Mouse (Mus musculus): ENCODE results near the gene Dnaic1. TPM values are rescaled to one million over a fixed set of nuclear protein-coding genes. Genes with fewer than 3 reads are reported as not detected.
A peak's percentile ranks its signal among the peaks of the same experiment; 100 is the strongest.

The Dnaic1 gene
- polyA plus RNA-seq (2012; rRNA removed): 0.18 and 0.96 TPM in 2 replicates

- DNase-seq: peak; percentile 98
- H3K27ac ChIP-seq (ENCODE audit: control insufficient read depth, insufficient read depth, low read length): no peak within 1 kb of the TSS
- no peaks in the 10 kb centered on the region for H3K36me3 ChIP-seq (ENCODE audit: control insufficient read depth, insufficient read depth, low read length)
- H3K4me3 ChIP-seq (ENCODE audit: control insufficient read depth, insufficient read depth, low read length): peak within 1 kb of the TSS; percentile 58
- TF ChIP-seq POLR2A (IDR thresholded peaks at IDR 0.05; ENCODE audit: control insufficient read depth, extremely low read depth, insufficient read depth, low read length, poor library complexity) (peak; percentile 73), CTCF (IDR thresholded peaks at IDR 0.05; ENCODE audit: borderline replicate concordance, control insufficient read depth, extremely low read depth, insufficient read depth, low read length, poor library complexity) (peak; percentile 67; the same call in 1 of the 2 replicates)
- no peaks in the 10 kb centered on the region; the same call in 1 of the 2 replicates for H3K27me3 ChIP-seq (ENCODE audit: control insufficient read depth, insufficient read depth, low read length)
- H3K4me1 ChIP-seq (replicated peaks; ENCODE audit: control insufficient read depth, insufficient read depth, low read length): peaks cover 15% of the 10 kb centered on the region
- under 1% methylated on average over 41 of the region's 41 CpGs for whole genome bisulfite sequencing
Measured at GRCm38 (mm10) chr4:41569411-41569885, at the start of gene Dnaic1, which contains the start of gene Fam219a. TSS of gene Dnaic1 (plus strand) at chr4:41569775. TSS of gene Fam219a (minus strand) at chr4:41569538.

- no peaks in the 10 kb centered on the region for H3K4me1 ChIP-seq (replicated peaks; ENCODE audit: control insufficient read depth, insufficient read depth, low read length)
- H3K27me3 ChIP-seq (ENCODE audit: control insufficient read depth, insufficient read depth, low read length): no peaks in the 10 kb centered on the region
- no peak overlapping the region for H3K27ac ChIP-seq (ENCODE audit: control insufficient read depth, insufficient read depth, low read length)
- 81% methylated on average over 14 of the region's 14 CpGs for WGBS
- no peak overlapping the region for H3K4me3 ChIP-seq (ENCODE audit: control insufficient read depth, insufficient read depth, low read length)
- no peaks in the 10 kb centered on the region for H3K36me3 ChIP-seq (ENCODE audit: control insufficient read depth, insufficient read depth, low read length)
- TF ChIP-seq POLR2A (IDR thresholded peaks at IDR 0.05; ENCODE audit: control insufficient read depth, extremely low read depth, insufficient read depth, low read length, poor library complexity): no peak
- no peak for TF ChIP-seq CTCF (IDR thresholded peaks at IDR 0.05; ENCODE audit: borderline replicate concordance, control insufficient read depth, extremely low read depth, insufficient read depth, low read length, poor library complexity)
- DNase-seq: no peak
Measured at GRCm38 (mm10) chr4:41520641-41521040, 48.9 kb upstream of the Dnaic1 start.

- H3K4me3 ChIP-seq (ENCODE audit: control insufficient read depth, insufficient read depth, low read length): no peak overlapping the region
- TF ChIP-seq POLR2A (IDR thresholded peaks at IDR 0.05; ENCODE audit: control insufficient read depth, extremely low read depth, insufficient read depth, low read length, poor library complexity) (no peak), CTCF (IDR thresholded peaks at IDR 0.05; ENCODE audit: borderline replicate concordance, control insufficient read depth, extremely low read depth, insufficient read depth, low read length, poor library complexity) (no peak)
- H3K27me3 ChIP-seq (ENCODE audit: control insufficient read depth, insufficient read depth, low read length): no peaks in the 10 kb centered on the region
- no peak overlapping the region for H3K27ac ChIP-seq (ENCODE audit: control insufficient read depth, insufficient read depth, low read length)
- H3K36me3 ChIP-seq (ENCODE audit: control insufficient read depth, insufficient read depth, low read length): no peaks in the 10 kb centered on the region
- no peak for DNase-seq
- WGBS: 97% methylated on average over 6 of the region's 6 CpGs
- H3K4me1 ChIP-seq (replicated peaks; ENCODE audit: control insufficient read depth, insufficient read depth, low read length): no peaks in the 10 kb centered on the region
Measured at GRCm38 (mm10) chr4:41522136-41522535, 47.4 kb upstream of the Dnaic1 start.

DNA sequence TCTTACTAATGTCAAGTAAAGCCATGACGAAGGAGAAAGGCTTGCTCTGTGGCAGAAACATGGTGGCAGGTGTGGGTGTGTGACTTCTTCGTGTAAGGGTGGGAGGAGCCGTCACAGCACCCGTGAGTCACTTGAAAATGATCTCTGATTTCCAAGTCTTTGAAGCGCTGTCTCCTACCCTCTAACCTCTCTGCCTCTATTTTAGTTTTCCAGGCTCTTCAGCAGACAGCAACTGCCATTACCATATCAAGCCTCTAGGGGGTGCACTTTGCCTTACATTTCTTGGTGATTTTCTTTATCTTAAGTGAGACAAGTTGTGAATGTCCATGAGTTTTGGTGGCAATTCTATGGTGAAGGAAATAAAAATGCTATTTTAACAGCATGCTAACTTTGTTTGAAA, 46.8 kb upstream of the Dnaic1 start:
- H3K4me3 ChIP-seq (ENCODE audit: control insufficient read depth, insufficient read depth, low read length): no peak overlapping the region
- no peak overlapping the region for H3K27ac ChIP-seq (ENCODE audit: control insufficient read depth, insufficient read depth, low read length)
- no peaks in the 10 kb centered on the region for H3K4me1 ChIP-seq (replicated peaks; ENCODE audit: control insufficient read depth, insufficient read depth, low read length)
- TF ChIP-seq CTCF (IDR thresholded peaks at IDR 0.05; ENCODE audit: borderline replicate concordance, control insufficient read depth, extremely low read depth, insufficient read depth, low read length, poor library complexity): no peak
- TF ChIP-seq POLR2A (IDR thresholded peaks at IDR 0.05; ENCODE audit: control insufficient read depth, extremely low read depth, insufficient read depth, low read length, poor library complexity): no peak
- DNase-seq: peak; percentile 26
- H3K27me3 ChIP-seq (ENCODE audit: control insufficient read depth, insufficient read depth, low read length): no peaks in the 10 kb centered on the region
- no peaks in the 10 kb centered on the region for H3K36me3 ChIP-seq (ENCODE audit: control insufficient read depth, insufficient read depth, low read length)
- WGBS: 71% methylated on average over 5 of the region's 5 CpGs

GRCm38 (mm10) chr4:41523839-41524238, 45.7 kb upstream of the Dnaic1 start:
- Histone ChIP-seq H3K4me3 (ENCODE audit: control insufficient read depth, insufficient read depth, low read length) (no peak overlapping the region), H3K27ac (ENCODE audit: control insufficient read depth, insufficient read depth, low read length) (no peak overlapping the region), H3K27me3 (ENCODE audit: control insufficient read depth, insufficient read depth, low read length) (no peaks in the 10 kb centered on the region), H3K36me3 (ENCODE audit: control insufficient read depth, insufficient read depth, low read length) (no peaks in the 10 kb centered on the region), H3K4me1 (replicated peaks; ENCODE audit: control insufficient read depth, insufficient read depth, low read length) (no peaks in the 10 kb centered on the region)
- TF ChIP-seq POLR2A (IDR thresholded peaks at IDR 0.05; ENCODE audit: control insufficient read depth, extremely low read depth, insufficient read depth, low read length, poor library complexity): no peak
- TF ChIP-seq CTCF (IDR thresholded peaks at IDR 0.05; ENCODE audit: borderline replicate concordance, control insufficient read depth, extremely low read depth, insufficient read depth, low read length, poor library complexity): no peak
- 93% methylated on average over 7 of the region's 7 CpGs for WGBS
- DNase-seq: no peak

GRCm38 (mm10) chr4:41524829-41525228, 44.7 kb upstream of the Dnaic1 start:
- no peak overlapping the region for H3K4me3 ChIP-seq (ENCODE audit: control insufficient read depth, insufficient read depth, low read length)
- TF ChIP-seq POLR2A (IDR thresholded peaks at IDR 0.05; ENCODE audit: control insufficient read depth, extremely low read depth, insufficient read depth, low read length, poor library complexity) (no peak), CTCF (IDR thresholded peaks at IDR 0.05; ENCODE audit: borderline replicate concordance, control insufficient read depth, extremely low read depth, insufficient read depth, low read length, poor library complexity) (no peak)
- no peak overlapping the region for H3K27ac ChIP-seq (ENCODE audit: control insufficient read depth, insufficient read depth, low read length)
- no peaks in the 10 kb centered on the region for H3K4me1 ChIP-seq (replicated peaks; ENCODE audit: control insufficient read depth, insufficient read depth, low read length)
- H3K27me3 ChIP-seq (ENCODE audit: control insufficient read depth, insufficient read depth, low read length): no peaks in the 10 kb centered on the region
- no peaks in the 10 kb centered on the region for H3K36me3 ChIP-seq (ENCODE audit: control insufficient read depth, insufficient read depth, low read length)
- 78% methylated on average over 9 of the region's 9 CpGs for WGBS
- no peak for DNase-seq

GRCm38 (mm10) chr4:41526553-41526952, 43.0 kb upstream of the Dnaic1 start:
- no peaks in the 10 kb centered on the region for H3K4me1 ChIP-seq (replicated peaks; ENCODE audit: control insufficient read depth, insufficient read depth, low read length)
- DNase-seq: no peak
- H3K36me3 ChIP-seq (ENCODE audit: control insufficient read depth, insufficient read depth, low read length): no peaks in the 10 kb centered on the region
- no peaks in the 10 kb centered on the region for H3K27me3 ChIP-seq (ENCODE audit: control insufficient read depth, insufficient read depth, low read length)
- H3K4me3 ChIP-seq (ENCODE audit: control insufficient read depth, insufficient read depth, low read length): no peak overlapping the region
- no peak for TF ChIP-seq CTCF (IDR thresholded peaks at IDR 0.05; ENCODE audit: borderline replicate concordance, control insufficient read depth, extremely low read depth, insufficient read depth, low read length, poor library complexity)
- TF ChIP-seq POLR2A (IDR thresholded peaks at IDR 0.05; ENCODE audit: control insufficient read depth, extremely low read depth, insufficient read depth, low read length, poor library complexity): no peak
- WGBS: 88% methylated on average over 7 of the region's 7 CpGs
- H3K27ac ChIP-seq (ENCODE audit: control insufficient read depth, insufficient read depth, low read length): no peak overlapping the region

All from thymus, adult 2 months (tissue).